Mouse (Mus musculus): Measurements from ENCODE around the gene Neil3.

Gene Neil3

GRCm38 (mm10) chr8:53638495-53639171, at the start of gene Neil3:
Neil3 (minus strand) TSS chr8:53639065.
- DNase-seq (ENCODE audit: low spot score) = peak; percentile 82

DNA sequence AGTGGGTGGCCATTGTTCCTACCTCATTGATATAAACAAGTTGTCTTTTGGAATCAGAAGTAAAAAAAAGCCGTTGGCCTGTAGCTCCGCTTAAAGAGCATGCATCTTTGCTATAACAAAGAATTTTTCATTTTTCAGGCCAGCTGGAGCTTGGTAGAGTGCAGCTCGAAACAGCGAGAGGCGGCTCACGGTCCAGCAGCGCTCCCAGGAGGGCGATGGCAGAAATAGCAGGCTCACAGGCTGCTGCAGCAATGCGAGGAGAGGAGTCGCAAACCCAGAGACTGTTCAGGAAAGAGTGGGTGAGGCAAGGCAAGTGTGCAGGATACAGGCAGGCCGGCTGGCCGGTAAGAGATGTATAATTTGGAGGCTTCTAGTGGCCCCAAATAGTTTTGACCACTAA, 42.0 kb upstream of the Neil3 start:
- DNase-seq (ENCODE audit: low spot score) = no peak

DNA sequence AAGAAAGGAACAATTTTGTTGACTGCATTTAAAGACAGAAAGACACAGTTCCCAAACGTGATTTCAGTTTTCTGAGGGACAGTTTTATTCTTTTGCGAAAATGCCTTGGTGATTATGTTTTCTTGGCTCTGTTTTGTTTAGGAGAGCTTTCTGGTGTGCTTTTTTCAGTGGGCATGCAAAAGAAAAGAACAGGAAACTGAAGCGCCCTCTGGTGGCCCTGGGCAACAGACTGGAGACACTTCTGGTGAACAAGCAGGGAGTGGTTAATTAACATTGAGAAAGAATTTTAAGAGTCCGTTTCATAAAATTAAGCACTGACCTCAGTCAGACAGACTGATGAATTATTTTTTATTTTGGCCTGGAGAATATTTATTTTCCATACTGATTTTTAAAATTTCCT, 25.1 kb upstream of the Neil3 start:
- peak; percentile 43 for DNase-seq (ENCODE audit: low spot score)

GRCm38 (mm10) chr8:53661436-53661835, 22.6 kb upstream of the Neil3 start:
- DNase-seq (ENCODE audit: low spot score) = no peak

DNA sequence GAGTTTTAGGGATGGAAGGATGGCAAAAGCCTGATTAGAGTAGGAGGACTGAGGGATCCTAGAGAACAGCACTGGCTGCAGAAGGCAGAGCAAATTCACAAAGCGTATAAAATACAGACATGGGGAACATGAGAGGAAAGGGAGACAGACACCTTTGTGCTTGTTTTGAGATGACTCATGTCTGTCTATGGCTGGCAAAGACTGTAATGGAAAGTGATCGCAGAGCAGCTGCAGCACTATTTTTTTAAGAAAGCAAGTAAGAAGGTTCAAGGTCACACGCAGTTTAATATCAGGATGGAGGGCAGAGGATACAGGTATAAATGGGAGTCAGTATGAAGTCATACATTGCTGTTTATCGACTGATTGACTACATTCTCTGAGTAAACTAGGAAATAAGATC, 8.2 kb downstream of the Neil3 start:
- no peak for DNase-seq (ENCODE audit: low spot score)

DNA sequence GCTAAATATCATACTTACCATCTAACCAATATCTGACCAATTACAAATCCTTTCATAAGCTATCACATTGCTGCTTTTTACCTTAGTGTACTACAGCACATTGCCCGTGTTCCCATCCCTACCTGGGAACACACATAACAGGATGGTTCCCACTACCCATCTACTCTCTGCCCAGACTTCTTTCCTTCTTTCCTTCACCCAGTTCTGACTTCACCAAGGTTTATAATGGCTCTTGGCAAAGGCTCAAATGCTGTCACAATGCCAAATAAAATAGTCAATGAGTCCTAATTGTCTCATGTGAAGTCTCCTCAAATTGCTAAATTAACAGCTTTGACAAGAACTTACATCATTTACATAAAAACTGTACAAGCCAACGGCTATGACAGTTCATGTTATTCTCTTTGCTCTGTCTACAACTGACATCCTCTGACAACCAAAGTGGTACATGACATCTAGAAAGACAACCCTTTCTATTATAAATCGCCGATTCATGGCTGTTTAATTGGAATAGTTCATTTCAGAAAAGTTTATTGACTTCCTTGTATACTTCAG, 9.9 kb downstream of the Neil3 start:
- DNase-seq (ENCODE audit: low spot score) = no peak

- DNase-seq (ENCODE audit: low spot score) = no peak
These were observed 15.4 kb downstream of the Neil3 start for GRCm38 (mm10) chr8:53623425-53623824.

DNA sequence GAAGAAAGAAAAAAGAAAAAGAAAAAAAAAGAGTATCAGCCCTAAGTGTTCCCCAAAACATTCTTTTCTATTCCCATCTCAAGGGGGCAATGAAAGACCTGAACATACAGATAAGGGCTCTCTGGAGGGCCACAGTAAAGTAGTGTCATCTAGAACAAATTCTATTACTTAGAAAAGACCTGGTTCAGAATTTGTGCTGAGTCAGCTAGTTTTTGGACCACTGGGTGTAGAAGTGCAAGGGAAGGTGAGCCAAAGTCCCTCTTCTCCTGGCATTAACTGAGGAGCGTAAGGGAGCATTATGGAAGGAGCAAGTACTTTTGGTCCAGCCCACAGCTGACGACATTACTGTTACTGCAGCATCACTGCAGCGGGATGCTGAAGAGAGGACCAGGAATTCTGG, 19.7 kb downstream of the Neil3 start:
- DNase-seq (ENCODE audit: low spot score) = no peak

- no peak for DNase-seq (ENCODE audit: low spot score)
These were observed 24.6 kb downstream of the Neil3 start for GRCm38 (mm10) chr8:53614288-53614646.

DNA sequence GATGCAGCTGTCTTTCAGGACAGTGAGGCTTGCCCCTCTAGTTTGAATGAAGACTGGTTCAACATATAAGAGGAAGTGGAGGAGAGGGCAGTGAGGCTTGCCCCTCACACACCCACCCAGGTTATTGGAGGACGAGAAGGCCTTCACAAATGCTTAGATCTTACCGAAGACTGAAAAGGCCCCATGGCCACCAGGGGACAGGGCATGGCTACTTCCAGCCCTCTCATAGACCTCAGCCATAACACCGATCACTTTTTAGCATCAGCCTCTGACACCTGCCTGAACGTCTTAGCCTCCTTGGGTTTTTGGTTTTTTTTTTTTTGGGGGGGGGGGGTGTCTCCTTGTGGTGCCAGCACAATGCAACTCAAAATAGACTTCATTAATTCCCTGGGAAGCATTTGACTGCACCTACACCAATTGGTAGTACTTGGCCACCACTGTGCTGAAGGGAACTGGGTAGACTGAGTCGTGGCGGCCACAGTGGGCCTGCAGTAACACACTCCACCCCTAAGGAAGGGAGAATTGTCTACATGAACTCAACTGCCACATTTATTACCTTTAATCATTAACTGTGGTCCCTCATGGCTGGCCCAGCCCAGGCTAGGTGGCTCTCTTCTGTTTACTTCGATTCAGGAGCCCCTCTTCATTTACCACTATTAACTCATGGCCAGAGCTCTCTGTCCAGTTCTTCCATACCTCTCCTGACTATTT, 25.1 kb downstream of the Neil3 start:
- no peak for DNase-seq (ENCODE audit: low spot score)

GRCm38 (mm10) chr8:53612297-53612696, 26.6 kb downstream of the Neil3 start:
- DNase-seq (ENCODE audit: low spot score) = no peak

DNA sequence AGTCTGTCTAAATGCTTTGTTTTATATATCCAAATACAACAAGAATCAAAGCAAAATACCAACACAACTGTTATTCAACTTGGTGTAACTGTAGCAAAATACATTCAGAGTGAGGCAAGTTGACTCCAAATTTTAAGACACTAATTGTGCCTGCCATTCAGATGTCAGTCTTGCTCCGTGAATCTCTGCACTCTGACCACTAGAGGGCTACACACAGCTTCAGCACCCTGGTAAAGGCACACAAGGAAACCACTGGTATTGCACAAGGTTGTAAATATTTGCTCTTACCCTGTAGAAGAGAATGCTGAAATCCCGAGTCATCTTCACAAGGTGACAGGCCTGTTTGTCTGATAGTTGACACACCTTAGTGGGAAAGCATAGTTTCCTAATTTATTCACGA, 31.8 kb downstream of the Neil3 start:
- DNase-seq (ENCODE audit: low spot score) = peak; percentile 62

- DNase-seq (ENCODE audit: low spot score) = peak; percentile 9
These were observed 34.0 kb downstream of the Neil3 start for GRCm38 (mm10) chr8:53604906-53605305.

GRCm38 (mm10) chr8:53603672-53604071, 35.2 kb downstream of the Neil3 start:
- DNase-seq (ENCODE audit: low spot score) = no peak

- DNase-seq (ENCODE audit: low spot score) = no peak
These were observed 38.0 kb downstream of the Neil3 start for GRCm38 (mm10) chr8:53600826-53601225.

- DNase-seq (ENCODE audit: low spot score) = no peak
These were observed 38.6 kb downstream of the Neil3 start for GRCm38 (mm10) chr8:53600025-53600811.

DNA sequence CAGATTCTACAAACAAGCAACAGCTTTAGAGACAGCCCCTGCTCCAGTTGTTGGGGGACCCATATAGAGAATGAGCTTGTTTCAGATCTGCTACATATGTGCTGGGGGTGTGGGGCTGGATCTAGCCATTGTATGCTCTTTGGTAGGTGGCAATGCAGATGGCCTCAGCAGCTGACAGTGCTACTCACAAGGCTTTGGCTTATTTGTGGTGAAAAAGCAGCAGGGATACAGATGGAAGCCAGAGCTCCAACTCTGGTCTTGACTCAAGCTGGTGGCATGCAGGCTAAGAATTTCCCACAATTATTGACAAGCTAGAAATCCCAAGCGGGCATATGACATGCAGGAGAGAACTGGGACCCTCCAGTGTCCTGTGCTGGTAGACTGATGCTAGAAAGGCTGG, 40.8 kb downstream of the Neil3 start:
- no peak for DNase-seq (ENCODE audit: low spot score)

DNA sequence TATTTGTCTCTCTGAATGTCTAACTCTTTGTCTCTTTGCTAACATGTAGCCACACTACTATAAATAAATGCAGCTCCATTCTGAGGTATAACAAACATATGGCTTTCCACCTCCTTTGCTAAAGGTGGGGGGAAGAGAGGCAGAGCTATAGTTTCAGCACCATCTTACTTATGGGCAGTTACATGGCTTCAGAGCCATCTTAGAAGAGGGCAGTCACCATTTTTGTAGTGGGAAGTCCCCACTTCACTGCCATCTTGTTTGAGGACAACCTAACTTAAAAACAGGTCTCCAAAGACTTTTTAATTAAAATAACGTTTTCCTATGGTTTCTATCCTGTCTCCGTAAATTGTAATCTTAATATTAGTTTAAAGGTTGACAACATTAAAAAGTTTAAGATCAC, 47.1 kb downstream of the Neil3 start:
- no peak for DNase-seq (ENCODE audit: low spot score)

DNA sequence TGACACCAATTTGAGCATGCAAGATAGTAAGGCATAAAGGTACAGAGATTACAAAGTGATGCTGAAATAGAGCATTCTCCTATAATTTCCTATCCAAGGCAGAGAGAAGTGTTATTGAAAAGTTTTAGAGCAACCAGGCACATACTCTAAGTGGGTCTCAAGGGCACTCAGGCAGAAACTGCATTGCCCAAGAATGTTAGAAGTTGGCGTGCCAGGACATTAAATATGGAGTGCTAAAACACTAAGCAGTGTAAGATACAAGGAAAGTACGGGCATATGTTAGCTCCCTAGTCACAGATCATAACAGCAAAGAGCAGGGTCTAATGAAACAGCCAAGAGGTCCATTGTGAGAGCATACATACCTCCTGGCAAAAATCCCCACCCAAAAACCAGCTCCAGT, 65.3 kb downstream of the Neil3 start:
- DNase-seq (ENCODE audit: low spot score) = peak; percentile 54

- no peak for DNase-seq (ENCODE audit: low spot score)
These were observed 72.6 kb downstream of the Neil3 start for GRCm38 (mm10) chr8:53566223-53566622.

DNA sequence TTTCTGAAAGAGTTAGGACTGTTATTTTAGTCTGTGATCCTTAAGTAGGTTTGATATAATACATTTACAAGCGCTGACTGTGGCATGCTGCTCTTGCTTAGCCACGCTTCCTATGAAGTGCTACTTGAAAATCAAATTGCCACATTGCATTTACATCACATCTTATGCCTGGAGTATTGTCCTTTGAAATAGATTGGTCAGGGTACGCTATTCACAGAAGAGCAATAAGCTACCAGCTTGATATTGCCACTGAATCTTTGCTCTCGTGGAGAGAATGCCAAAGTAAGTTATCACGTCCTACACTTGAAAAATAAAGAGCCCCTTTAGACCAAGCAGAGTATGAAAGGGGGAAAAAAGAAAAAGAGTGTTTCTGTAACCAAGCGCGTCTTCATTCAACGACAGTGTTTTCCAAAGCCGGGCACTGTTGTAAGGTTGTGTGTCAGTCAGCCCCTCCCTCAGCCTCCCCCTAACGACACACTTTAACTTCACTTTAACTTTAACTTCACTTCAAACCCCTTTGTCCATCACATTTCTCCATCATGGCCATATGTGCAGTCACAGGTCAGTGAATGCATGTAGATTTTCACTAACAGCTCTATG, 76.3 kb downstream of the Neil3 start:
- DNase-seq (ENCODE audit: low spot score) = no peak

GRCm38 (mm10) chr8:53539585-53539984, 99.3 kb downstream of the Neil3 start:
- DNase-seq (ENCODE audit: low spot score) = no peak
